Mouse (Mus musculus) kidney, postnatal 36 days (tissue): ENCODE results near the gene Ddt.
"Not testable (repeated sequence)": the region's sequence is repeated elsewhere in the genome, so short reads cannot be mapped to it uniquely, and the experiment has no call there.

Experiments
- DNase-seq, 2 experiments: peaks; one replicate each; pipeline ENCODE4 v3.0.0; 2021 to 2022; ENCODE audit warnings: mixed read lengths in 2 of 2

Gene Ddt

DNA sequence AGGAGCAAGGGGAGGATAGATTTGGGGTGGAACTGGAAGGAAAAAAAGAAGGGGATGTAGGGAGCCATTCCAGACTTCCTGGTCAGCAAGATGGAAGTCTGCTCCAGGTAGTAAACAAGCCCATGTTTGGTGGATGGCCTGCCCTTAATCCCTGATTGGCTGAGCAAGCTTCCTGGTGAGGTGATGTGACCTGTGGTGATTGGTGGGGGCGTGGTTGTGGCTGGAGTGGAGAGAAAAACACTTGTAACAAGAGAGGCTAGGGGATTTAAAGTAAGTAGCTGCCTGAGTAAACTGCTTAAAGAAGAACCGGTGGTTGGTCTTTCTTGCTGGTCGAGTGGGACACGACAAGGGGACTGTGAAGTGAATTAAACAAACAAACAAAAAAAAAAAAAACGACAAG lies 5.5 kb downstream of the Ddt start:
- not testable (repeated sequence) for DNase-seq

DNA sequence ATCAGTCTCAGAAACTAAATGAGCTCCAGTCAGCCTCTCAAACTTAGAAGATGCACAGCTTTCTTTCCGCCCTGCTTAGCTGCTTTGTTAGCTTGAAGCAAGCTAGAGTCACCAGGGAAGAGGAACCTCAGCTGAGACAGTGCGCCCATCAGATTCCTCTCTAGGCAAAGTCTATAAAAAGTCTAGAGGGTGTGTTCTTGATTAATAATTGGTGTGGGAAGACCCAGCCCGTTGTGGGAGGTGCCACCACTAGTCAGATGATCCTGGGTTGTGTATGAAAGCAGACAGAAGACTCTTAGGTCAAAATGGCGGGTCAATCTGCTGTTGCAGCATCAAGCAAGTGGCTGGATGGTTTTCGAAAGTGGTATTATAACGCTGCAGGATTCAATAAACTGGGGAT lies 6.4 kb downstream of the Ddt start:
- DNase-seq, result peak; percentile 68 to 80

DNA sequence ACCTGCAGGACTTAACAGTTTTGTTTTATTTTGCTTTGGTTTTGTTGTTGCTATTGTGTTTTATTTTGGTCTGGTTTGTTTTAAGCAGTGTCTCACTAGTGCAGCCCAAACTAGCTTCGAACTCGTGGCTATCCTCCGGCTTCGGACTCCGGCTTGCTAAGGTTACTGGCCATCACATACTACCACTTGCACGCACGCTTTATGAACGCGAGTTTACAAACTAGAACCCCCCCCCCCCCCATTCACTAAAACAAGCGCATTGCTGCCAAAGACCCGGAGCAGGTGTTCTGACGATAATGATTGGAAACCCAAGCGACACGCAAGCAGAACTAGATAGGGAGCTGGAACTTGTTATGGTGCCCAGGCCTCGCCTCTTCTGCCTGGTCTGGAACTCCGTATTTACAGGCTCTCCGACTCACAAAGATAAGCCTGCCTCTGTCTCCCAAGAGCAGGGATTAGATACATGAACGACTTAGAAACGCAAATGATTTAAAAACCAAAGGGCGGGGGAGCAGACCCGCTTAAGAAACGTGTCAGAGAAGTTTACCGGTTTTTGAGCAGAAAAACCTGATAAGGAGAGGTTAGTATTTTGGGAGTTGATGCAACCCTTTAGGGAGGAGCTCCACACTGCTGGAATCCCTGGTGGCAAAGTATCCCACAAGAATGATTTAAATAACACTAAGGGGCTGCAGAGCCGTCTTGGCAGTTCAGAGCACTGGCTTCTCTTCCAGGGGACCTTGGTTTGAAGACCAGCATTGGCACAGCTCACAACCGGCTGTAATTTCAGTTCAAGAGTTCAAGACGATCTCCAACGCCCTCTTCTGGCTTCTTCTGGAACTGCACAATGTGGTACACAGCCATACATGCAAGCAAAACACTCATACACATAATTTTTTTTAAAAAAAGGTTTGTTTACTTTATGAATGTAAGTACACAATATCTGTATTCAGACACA lies 8.4 kb downstream of the Ddt start:
- DNase-seq, result peak; percentile 71 to 83

DNA sequence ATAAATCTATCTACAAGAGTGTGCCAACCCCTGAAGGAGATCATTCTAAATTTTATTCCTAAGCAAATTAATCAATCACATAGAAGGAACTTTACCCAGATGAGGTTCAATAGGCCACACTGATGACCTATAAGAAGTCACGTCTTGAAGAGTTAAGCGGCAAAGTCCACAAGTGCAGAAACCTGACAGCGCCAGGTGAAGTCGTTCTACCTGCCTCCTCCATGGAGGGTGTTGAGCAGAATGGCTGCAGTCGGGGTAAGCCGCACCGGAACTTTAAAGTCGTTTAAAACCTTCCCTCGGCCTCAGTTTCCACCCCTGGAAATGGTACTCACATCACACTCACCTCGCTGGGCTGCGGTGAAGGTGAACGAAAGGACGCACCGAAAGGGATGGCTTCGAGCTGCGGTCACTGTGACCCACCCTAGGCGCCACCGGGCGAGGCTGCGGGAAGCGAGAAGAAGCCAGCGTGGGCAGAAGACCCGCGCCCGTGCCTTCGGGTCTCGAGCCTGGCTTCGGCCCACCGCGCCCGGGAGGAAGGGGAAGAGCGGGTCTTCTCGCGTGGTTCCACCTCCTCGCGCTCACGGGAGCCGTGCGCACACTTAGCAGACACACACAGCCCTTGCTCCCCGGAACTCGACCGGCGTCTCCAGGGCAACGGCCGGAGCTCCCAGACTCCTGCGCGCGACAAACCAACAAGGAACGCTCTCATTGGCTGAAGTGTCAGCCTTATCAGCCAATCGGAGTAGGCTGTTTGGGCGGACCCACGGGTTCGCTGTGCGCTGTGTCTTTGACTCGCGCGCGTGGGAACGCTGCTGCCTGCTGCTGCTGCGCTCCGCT lies 9.3 kb downstream of the Ddt start, which contains the start of gene Cabin1:
TSS of gene Cabin1 (minus strand) at position 660 of the 837 bp plus-strand sequence.
- peak; percentile 98 for DNase-seq

DNA sequence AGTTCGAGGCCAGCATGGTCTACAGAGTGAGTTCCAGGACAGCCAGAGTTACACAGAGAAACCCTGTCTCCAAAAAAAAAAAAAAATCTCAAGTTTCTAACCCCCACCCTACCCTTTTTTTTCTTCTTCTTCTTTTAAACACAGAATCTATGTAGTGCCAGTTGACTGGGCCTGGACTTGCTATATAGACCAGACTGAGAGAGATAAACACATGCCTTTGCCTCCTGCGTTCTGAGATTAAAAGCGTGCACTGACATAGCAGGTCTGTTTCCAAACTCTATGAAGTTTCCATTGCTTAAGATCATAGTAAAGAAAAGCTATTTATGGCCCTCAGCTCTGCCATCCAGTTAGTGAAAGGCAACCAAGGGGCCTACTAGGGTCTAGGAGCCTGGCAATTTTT lies 10.8 kb downstream of the Ddt start:
- no peak for DNase-seq

DNA sequence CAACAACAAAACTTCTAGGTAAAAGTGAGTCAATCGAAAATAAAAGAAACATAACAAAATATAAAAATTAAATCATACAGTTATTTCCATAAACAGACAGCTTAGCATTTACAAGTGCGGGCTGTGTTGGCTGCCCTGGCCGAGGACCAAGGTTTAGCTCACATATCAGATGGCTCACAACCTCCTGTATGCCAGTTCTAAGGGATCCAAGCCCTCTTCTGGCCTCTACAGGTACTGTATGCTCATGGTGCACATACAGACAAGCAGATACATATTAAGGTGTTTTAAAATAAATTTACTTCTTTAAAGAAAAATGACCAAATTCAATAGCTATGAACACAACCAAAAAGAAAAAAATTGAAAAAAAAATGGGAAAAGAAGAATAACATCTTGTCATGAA lies 12.9 kb downstream of the Ddt start:
- DNase-seq, result no peak

DNA sequence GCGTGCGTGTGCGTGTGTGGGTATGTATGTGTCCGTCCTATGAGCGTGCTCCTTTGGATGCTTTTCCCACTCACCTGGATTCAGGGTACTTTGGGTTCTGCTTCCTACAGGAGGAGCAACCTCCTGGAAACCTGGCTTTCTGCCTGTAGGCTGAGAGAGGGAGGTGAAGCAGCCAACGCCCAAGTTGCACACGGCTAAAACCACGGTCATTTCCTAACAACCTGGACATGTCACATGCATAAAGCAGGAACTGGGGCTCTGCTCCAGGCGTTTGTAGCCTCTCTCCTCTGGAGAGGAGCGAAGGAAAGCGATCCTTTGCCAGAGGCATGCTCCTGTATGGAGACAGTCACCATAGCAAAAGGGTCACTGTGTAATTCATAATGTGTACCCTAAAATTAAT lies 16.5 kb downstream of the Ddt start:
- DNase-seq, result no peak

DNA sequence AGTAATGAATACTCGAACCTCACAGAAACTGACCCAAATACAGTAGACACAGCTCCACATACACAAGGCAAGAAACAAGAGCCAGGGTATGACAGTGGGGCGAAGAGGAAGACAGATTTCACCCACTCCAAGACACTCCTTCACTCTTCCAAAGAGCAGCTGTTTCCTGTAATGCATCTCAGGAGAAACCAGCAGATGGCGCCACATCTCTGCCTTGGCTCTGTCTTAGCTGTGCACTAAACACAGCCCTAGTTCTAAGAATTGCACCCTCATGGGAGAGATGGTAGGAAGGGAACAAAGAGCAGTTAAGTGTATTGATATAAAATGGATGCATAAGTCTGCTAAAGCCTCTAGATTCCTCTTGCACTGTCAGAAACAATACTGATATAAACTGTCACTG lies 29.2 kb downstream of the Ddt start:
- DNase-seq, result peak; percentile 78 to 92

DNA sequence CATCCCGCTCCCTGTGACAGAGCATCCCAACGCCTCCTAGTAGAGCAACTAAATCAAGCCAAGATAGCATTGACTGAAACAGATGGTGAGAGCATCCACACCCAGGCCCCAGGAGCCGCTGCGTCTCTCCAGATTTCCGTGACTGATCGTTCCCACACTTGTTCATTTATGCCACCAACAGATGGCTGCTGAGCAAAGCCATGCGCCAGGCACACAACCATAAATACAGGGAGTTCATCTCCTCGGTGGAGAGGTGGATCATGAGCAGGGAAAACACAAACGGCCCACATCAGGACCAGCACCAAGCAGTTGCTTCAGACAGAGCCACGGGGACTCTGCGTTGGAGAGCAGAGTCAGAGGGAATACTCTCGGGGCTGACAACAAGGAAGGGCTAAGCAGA lies 29.8 kb downstream of the Ddt start:
- no peak for DNase-seq

DNA sequence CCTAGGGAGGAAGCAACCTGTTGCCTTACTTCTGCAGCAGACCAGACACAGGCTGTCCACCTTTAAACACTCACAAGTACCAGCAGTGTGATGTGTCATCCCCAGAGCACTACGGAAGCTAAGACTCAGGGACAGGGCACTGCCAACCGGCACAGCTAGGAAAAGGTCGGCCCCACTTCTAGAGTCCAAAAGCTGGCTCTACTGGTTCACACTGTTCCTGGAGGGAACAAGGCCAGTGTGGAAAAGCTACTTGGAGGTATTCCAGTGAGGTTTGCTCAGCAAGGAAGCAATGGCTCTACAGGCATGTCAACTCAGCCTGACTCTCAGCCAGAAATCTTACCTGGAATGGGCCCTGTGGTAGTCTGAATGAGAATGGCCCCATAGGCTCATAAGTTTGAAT lies 32.3 kb downstream of the Ddt start:
- DNase-seq, result peak; percentile 4 to 24

DNA sequence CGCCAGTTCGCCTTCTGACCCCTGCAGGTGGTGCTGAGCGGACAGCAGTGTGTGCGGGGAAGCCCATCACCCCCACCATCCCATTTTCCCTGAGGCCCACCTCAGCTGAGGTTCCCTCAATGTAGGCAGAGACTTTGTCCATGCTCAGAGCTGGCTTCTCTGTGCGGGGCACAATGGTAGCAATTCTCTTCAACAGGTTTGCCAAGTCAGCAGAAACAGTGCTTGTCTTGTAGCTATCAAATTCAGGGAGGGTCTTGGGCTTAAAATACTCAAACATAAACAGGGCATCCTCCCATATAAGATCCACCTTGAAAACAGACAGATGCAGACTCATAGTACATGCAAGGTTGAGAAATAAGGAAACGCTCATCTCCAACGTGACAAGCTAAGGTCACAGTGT lies 47.8 kb downstream of the Ddt start:
- DNase-seq, result no peak
